Mouse (Mus musculus) heart, embryonic 13.5 days (tissue): ENCODE measurements around the gene Sh3gl3. TPM values are rescaled to one million over a fixed set of nuclear protein-coding genes. Genes with fewer than 3 reads are reported as not detected.
"Not testable (repeated sequence)": the region's sequence is repeated elsewhere in the genome, so short reads cannot be mapped to it uniquely, and the experiment has no call there.

ENCODE experiments used
- ATAC-seq: fragments of 200-750 bp; cut with Nextera tagmentation; 2 replicates; pipeline ENCODE4 v1.8.0; 2017; ENCODE audit warnings: moderate TSS enrichment; ENCODE audit not compliant: insufficient number of reproducible peaks, low FRiP score, low TSS enrichment; ENCODE audit errors: extremely low read depth
- H3K27ac ChIP-seq: fragments of 300-500 bp; sonication (generic); replicated peaks from 2 replicates; pipeline ENCODE4 v1.5.1; 2015; ENCODE audit warnings: moderate library complexity, mild to moderate bottlenecking, inconsistent platforms
- H3K27me3 ChIP-seq: fragments of 300-500 bp; sonication (generic); replicated peaks from 2 replicates; pipeline ENCODE4 v1.6.1; 2015; ENCODE audit warnings: mild to moderate bottlenecking, inconsistent platforms
- H3K36me3 ChIP-seq: fragments of 300-500 bp; sonication (generic); 2 replicates; pipeline ENCODE4 v1.6.1; 2015; ENCODE audit warnings: mild to moderate bottlenecking, inconsistent platforms
- H3K4me1 ChIP-seq: fragments of 300-500 bp; sonication (generic); 2 replicates; pipeline ENCODE4 v1.6.1; 2015; ENCODE audit warnings: inconsistent platforms
- H3K4me2 ChIP-seq: fragments of 300-500 bp; sonication (generic); 2 replicates; pipeline ENCODE4 v1.6.1; 2015; ENCODE audit warnings: inconsistent platforms, mild to moderate bottlenecking, moderate library complexity
- H3K4me3 ChIP-seq: fragments of 300-500 bp; sonication (generic); 2 replicates; pipeline ENCODE4 v1.5.1; 2015; ENCODE audit warnings: moderate library complexity, mild to moderate bottlenecking, inconsistent platforms
- H3K9ac ChIP-seq: fragments of 300-500 bp; sonication (generic); 2 replicates; pipeline ENCODE4 v1.6.1; 2015; ENCODE audit warnings: inconsistent platforms, mild to moderate bottlenecking, moderate library complexity
- H3K9me3 ChIP-seq: fragments of 300-500 bp; sonication (generic); 2 replicates; pipeline ENCODE4 v1.6.1; 2016; ENCODE audit warnings: inconsistent platforms
- WGBS: fragments of 180-500 bp; shearing (Covaris S2); methylation state at CpG from one replicate; pipeline ENCODE4 v1.1.7; 2015; ENCODE audit warnings: mixed read lengths; 5-methylcytosine and 5-hydroxymethylcytosine counted together
- polyA plus RNA-seq: library from polyadenylated mRNA; unstranded; fragments of >200 nt; fragmentation: Nextera tagmentation; extraction: Ambion mirVana; gene quantifications from 2 replicates; pipeline ENCODE4 v1.2.1, GENCODE M21; 2015

The Sh3gl3 gene
- polyA plus RNA-seq, 1 experiment from 2014 or later = 5.4 TPM

DNA sequence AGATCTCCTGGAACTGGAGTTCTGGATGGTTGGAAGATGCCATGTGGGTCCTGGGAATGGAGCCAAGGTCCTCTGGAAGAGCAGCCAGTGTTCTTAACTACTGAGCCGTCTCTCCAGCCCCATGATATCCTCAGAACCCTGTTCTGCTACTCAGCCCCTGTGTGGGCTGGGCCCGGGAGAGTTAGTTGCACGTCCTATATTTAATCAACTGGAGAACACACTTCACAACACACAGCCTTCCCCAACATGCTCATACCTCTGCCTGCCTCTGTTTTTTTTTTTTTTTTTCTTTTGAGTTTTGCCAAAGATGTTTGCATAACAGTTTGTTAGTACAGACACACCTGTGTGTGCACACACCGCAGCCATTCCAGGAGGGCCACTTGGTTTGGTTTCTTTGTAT lies 91.7 kb downstream of the Sh3gl3 start:
- no peaks in the 10 kb centered on the region for H3K36me3 ChIP-seq
- no peaks in the 10 kb centered on the region; the same call in 1 of the 2 replicates for H3K27me3 ChIP-seq
- no peak overlapping the region for H3K27ac ChIP-seq
- H3K4me2 ChIP-seq = no peak overlapping the region
- no peaks in the 10 kb centered on the region for H3K9me3 ChIP-seq
- H3K4me1 ChIP-seq = no peaks in the 10 kb centered on the region
- H3K4me3 ChIP-seq = no peak overlapping the region
- no peak overlapping the region for H3K9ac ChIP-seq
- WGBS = 46% methylated on average over 4 of the region's 4 CpGs
- no peak for ATAC-seq

DNA sequence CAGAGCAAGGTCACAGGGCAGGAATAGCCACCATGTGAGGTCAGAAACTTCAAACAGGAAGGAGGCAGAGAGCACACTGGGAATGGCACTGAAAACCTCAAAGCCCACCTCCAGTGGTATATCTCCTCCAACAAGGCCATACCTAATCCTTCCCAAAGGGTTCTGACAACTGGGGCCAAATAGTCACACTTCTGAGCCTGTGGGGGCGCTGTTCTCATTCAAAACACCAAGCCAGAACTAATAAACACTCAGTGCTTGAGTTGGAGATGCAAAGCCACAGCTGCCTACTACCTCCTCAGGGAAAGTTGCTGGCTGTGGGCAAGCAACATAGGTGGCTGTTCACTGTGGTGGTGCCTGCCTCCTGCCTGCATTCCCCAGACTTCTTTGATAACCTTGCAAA lies 96.3 kb downstream of the Sh3gl3 start:
- H3K4me1 ChIP-seq = peaks cover 17% of the 10 kb centered on the region
- 0 out of 2 replicates have a peak, but pooled peaks cover under 1% of the 10 kb centered on the region for H3K27me3 ChIP-seq
- no peak overlapping the region for H3K4me2 ChIP-seq
- ATAC-seq = no peak
- 15% methylated on average over 1 of the region's 1 CpGs for WGBS
- H3K36me3 ChIP-seq = no peaks in the 10 kb centered on the region
- no peaks in the 10 kb centered on the region for H3K9me3 ChIP-seq
- no peak overlapping the region for H3K4me3 ChIP-seq
- H3K27ac ChIP-seq = no peak overlapping the region
- no peak overlapping the region for H3K9ac ChIP-seq

DNA sequence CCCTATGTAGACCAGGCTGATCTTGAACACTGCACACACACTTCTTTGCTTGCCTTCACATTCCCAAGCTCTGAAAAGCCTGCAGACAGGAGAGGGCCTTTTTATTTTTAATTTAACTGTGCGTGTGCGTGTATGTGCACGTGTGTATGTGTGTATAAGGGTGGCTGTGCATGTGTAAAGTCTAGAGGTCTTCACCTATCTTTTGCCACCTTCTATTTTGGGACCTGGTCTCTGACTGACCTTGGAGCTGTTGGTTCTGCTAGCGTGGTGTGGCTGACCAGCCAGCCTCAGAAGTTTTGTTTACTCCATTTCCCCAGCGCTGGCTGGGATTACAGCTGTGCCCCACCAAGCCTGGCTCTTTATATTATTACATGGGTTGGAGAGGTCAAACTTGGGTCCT lies 98.1 kb downstream of the Sh3gl3 start:
- no peak for ATAC-seq
- Histone ChIP-seq H3K9me3 (no peaks in the 10 kb centered on the region), H3K9ac (no peak overlapping the region), H3K27me3 (0 out of 2 replicates have a peak, but pooled peaks cover 3% of the 10 kb centered on the region), H3K4me1 (peaks cover 17% of the 10 kb centered on the region), H3K27ac (0 out of 2 replicates have a peak overlapping the region, but pooled peaks have one; percentile 17), H3K4me3 (no peak overlapping the region), H3K4me2 (no peak overlapping the region), H3K36me3 (no peaks in the 10 kb centered on the region)
- WGBS = 45% methylated on average over 5 of the region's 5 CpGs

DNA sequence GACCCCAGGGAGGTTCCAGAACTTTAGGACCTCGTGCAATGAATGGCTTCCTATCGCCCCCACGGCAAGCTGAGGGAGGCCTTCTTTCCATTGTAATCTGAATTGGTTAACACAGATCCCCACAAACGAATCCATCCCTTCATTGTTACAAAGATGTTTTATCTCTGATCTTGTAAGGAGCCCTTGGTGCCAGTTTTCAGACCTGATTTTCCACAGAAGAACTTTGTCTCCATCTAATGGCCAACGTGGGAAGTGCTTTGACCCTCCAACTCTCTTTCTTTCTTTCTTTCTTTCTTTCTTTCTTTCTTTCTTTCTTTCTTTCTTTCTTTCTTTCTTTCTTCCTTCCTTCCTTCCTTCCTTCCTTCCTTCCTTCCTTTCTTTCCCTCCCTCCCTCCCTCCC lies 99.2 kb downstream of the Sh3gl3 start:
- H3K4me2 ChIP-seq, H3K4me3 ChIP-seq, H3K27ac ChIP-seq, H3K9ac ChIP-seq, H3K27me3 ChIP-seq, H3K9me3 ChIP-seq, H3K36me3 ChIP-seq, ATAC-seq: not testable (repeated sequence)
- peaks cover 23% of the 10 kb centered on the region for H3K4me1 ChIP-seq
- WGBS = 32% methylated on average over 5 of the region's 5 CpGs

DNA sequence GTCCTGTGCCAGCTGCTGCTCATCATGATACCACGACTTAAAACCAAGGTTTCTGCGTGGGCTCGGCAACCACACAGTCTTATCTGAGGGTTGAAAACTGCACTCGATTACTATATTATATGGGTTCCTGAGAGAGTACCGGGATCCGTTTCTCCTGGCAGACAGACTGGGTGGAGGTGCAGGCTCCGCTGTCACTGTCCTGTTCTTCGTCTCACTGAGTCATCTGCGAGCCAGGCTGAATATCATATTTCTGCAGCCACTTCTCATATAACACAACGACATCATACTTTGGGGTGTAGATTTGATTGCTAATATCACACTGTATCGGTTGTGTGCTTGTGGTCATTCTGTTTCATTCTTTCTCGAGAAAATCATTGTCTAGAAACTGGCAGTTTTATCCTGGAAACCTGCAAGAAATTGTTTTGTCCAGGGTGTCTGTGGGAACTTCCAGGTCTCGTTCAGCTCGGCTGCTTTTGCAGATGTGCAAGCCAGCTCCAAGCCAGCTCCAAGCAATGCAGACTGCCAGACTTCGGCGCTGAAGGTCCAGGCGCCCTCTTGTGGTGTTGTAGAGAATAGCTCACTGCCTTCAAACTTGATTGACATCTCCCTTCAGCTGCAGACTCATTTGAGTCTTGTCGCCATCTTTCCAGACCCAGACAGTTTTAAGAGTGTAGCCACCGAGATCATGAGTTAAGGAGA lies 100.5 kb downstream of the Sh3gl3 start:
- Histone ChIP-seq H3K4me1 (peaks cover 25% of the 10 kb centered on the region), H3K4me2 (peak overlapping the region; percentile 18; the same call in 1 of the 2 replicates), H3K9me3 (no peaks in the 10 kb centered on the region), H3K4me3 (no peak overlapping the region), H3K27me3 (0 out of 2 replicates have a peak, but pooled peaks cover 8% of the 10 kb centered on the region), H3K9ac (no peak overlapping the region), H3K27ac (no peak overlapping the region), H3K36me3 (no peaks in the 10 kb centered on the region)
- ATAC-seq = no peak
- 38% methylated on average over 19 of the region's 19 CpGs for WGBS

DNA sequence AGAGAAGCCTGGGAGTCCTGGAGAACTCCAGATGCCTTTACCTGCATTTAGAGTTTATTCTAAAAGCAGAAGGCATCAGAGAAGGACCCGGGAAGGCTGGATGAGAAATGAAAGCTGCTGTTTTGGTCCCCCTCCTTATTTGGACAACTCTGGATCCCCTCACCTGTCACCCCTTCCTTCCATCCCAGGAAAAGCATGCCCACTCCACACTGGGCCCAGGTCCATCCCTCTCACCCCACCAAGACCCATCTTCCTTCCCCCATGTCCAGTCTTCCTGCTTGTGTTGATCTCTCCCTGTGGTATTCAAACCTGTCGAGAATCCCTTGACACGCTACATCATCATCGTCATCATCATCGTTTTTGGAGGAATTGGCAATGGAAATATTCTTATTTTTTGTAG lies 101.3 kb downstream of the Sh3gl3 start:
- Histone ChIP-seq H3K9ac (no peak overlapping the region), H3K36me3 (no peaks in the 10 kb centered on the region), H3K4me1 (peaks cover 25% of the 10 kb centered on the region), H3K4me2 (no peak overlapping the region), H3K27me3 (0 out of 2 replicates have a peak, but pooled peaks cover 11% of the 10 kb centered on the region), H3K4me3 (no peak overlapping the region), H3K27ac (no peak overlapping the region), H3K9me3 (no peaks in the 10 kb centered on the region)
- no peak for ATAC-seq
- 76% methylated on average over 5 of the region's 5 CpGs for WGBS

DNA sequence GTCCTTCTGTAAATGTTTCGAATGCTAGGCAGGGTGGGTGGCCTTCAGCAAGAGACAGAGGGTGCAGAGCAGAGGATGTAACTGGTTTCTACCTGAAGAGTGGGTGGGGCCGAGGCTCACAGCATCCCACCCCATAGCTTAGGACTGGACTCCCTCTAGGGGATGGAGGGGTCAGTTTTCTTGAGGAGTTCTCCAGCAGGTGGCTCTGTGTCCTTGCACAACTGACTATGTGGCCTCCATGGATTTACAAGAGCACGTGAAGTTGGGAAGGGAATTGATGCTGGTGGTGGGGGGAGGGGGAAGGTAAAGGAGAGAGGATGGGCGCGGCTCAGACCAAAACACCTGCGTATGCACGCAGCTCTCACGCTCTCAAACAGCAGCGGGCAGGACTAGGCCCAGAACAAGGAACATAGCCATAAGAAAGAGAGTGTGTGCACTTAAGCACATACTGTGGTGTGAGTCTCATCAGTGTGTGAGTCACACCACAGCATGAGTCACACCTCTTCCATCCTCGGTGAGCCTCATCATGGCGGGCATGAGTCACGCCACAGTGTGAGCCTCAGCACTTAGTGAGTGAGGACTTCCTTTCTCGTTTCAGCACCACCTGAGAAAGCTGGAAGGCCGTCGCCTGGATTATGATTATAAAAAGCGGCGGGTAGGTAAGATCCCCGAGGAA lies 102.0 kb downstream of the Sh3gl3 start:
- Histone ChIP-seq H3K4me3 (no peak overlapping the region), H3K4me2 (no peak overlapping the region), H3K4me1 (peaks cover 25% of the 10 kb centered on the region), H3K36me3 (no peaks in the 10 kb centered on the region), H3K9me3 (no peaks in the 10 kb centered on the region), H3K27ac (no peak overlapping the region), H3K27me3 (0 out of 2 replicates have a peak, but pooled peaks cover 15% of the 10 kb centered on the region), H3K9ac (no peak overlapping the region)
- ATAC-seq = no peak
- 62% methylated on average over 18 of the region's 18 CpGs for WGBS

DNA sequence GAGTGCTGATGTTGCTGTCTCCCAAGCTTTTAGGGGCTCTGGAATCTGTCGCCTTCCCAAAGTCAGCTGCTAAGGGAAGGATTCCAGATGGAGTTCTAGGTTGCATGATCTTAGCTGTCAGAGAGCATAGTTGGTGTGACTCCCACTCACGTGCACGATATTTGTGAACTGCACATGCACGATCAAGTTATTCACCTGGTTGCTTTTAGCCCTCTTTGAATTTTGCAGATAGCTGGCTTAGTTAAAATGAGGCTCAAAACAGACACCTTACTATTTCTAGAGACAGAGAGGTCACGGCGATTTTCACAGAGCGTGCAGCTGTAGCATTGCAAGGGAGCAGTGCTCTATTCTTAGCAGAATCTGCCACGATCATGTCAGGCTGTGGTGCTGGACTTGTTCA lies 108.4 kb downstream of the Sh3gl3 start:
- Histone ChIP-seq H3K9ac (no peak overlapping the region), H3K4me1 (peaks cover 18% of the 10 kb centered on the region; the same call in 1 of the 2 replicates), H3K36me3 (no peaks in the 10 kb centered on the region), H3K27me3 (0 out of 2 replicates have a peak, but pooled peaks cover 15% of the 10 kb centered on the region), H3K9me3 (no peaks in the 10 kb centered on the region), H3K4me2 (no peak overlapping the region), H3K27ac (no peak overlapping the region), H3K4me3 (no peak overlapping the region)
- WGBS = 50% methylated on average over 8 of the region's 8 CpGs
- no peak for ATAC-seq

DNA sequence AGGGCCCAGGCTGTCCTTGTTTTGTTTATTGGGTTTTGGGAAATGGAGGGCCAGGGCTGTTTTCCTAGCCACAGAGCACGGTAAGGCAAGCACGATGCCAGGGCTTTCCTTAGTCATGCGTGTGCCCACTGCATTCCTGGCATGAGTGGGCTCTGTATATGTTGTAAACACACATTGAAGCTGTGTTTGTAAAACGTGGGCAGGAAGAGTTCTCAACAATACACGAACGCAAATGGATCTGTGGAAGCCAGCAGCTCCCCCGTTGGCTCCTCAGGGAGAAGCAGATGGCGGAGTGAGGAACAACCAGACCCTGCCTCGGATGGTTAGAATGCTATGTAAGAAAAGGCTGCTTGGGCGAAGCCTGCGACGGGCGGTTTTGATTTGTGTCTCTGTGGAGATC lies 108.8 kb downstream of the Sh3gl3 start:
- no peak for ATAC-seq
- WGBS = 78% methylated on average over 13 of the region's 13 CpGs
- peaks cover 17% of the 10 kb centered on the region; the same call in 1 of the 2 replicates for H3K4me1 ChIP-seq
- peaks cover 4% of the 10 kb centered on the region; the same call in 1 of the 2 replicates for H3K9me3 ChIP-seq
- H3K27me3 ChIP-seq = 0 out of 2 replicates have a peak, but pooled peaks cover 15% of the 10 kb centered on the region
- H3K36me3 ChIP-seq = no peaks in the 10 kb centered on the region
- H3K9ac ChIP-seq = no peak overlapping the region
- H3K4me3 ChIP-seq = no peak overlapping the region
- H3K27ac ChIP-seq = no peak overlapping the region
- no peak overlapping the region for H3K4me2 ChIP-seq

DNA sequence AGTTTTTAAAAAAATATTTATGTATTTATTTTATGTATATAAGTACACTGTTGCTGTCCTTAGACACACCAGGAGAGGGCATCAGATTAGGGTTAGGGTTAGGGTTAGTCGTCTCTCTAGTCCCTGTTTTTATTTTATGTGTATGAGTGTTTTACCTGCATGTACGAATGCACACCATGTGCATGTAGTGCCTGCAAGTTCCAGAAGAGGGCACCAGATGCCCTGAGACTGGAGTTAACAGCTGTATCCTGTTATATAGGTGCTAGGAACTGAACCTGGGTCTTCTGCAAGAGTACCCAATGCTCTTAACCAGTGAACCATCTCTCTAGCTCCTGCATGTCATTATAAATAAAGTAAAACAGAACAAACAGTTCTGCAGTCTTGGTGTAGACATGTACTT lies 113.6 kb downstream of the Sh3gl3 start:
- 69% methylated on average over 2 of the region's 2 CpGs for WGBS
- no peak for ATAC-seq
- Histone ChIP-seq H3K4me3 (no peak overlapping the region), H3K4me2 (no peak overlapping the region), H3K4me1 (0 out of 2 replicates have a peak, but pooled peaks cover 4% of the 10 kb centered on the region), H3K36me3 (no peaks in the 10 kb centered on the region), H3K27me3 (0 out of 2 replicates have a peak, but pooled peaks cover 3% of the 10 kb centered on the region), H3K9me3 (peaks cover 6% of the 10 kb centered on the region; the same call in 1 of the 2 replicates), H3K27ac (no peak overlapping the region), H3K9ac (no peak overlapping the region)

DNA sequence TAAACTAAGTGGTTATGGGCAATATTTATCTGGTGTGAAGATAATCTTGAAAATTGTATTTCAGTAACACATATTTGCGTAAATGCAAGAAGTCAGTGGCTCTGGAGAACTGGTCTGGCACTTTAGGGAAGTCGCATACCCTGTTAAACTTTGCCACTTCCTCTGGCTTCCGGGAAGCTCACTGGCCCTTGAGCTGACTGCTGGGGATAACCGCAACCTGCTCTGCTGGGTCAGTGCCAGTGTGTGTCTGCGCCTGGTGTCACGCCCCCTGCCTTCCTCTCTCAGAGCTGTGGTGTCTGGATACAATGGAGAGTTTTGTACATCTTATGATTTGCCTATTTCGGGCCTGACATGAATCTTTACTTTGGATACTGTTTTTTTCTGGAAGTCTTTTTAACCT lies 119.8 kb downstream of the Sh3gl3 start:
- WGBS = 60% methylated on average over 7 of the region's 7 CpGs
- Histone ChIP-seq H3K9ac (no peak overlapping the region), H3K27me3 (0 out of 2 replicates have a peak, but pooled peaks cover 5% of the 10 kb centered on the region), H3K4me3 (no peak overlapping the region), H3K4me1 (peaks cover 5% of the 10 kb centered on the region; the same call in 1 of the 2 replicates), H3K36me3 (no peaks in the 10 kb centered on the region), H3K27ac (no peak overlapping the region), H3K9me3 (no peaks in the 10 kb centered on the region), H3K4me2 (no peak overlapping the region)
- no peak for ATAC-seq
